Mouse (Mus musculus): ENCODE results near the gene Ints1. TPM values are rescaled to one million over a fixed set of nuclear protein-coding genes. Genes with fewer than 3 reads are reported as not detected.

Ints1 gene
- polyA plus RNA-seq, 1 experiment = 72.1 TPM

GRCm38 (mm10) chr5:139722709-139723108 lies 52.8 kb downstream of the Ints1 start:
- H3K36me3 ChIP-seq (ENCODE audit: control insufficient read depth, insufficient read depth, low read length) = no peaks in the 10 kb centered on the region
- H3K4me3 ChIP-seq (ENCODE audit: extremely low read depth, insufficient read depth, insufficient read length) = no peak overlapping the region
- H3K4me1 ChIP-seq (ENCODE audit: control insufficient read depth, insufficient read depth, insufficient read length) = no peaks in the 10 kb centered on the region
- H3K27ac ChIP-seq (ENCODE audit: insufficient read depth, low read length) = no peak overlapping the region
- no peaks in the 10 kb centered on the region for H3K27me3 ChIP-seq (ENCODE audit: control insufficient read depth, insufficient read depth, low read length)
- DNase-seq (ENCODE audit: low read depth in 1 of 2, low spot score in 2 of 2) = no peak
- 59% methylated on average over 6 of the region's 6 CpGs for WGBS
- TF ChIP-seq POLR2A (IDR thresholded peaks at IDR 0.05; ENCODE audit: low read depth, low read length) (no peak), CTCF (IDR thresholded peaks at IDR 0.05; ENCODE audit: extremely low read depth, insufficient read depth, insufficient read length, insufficient replicate concordance) (no peak)

- Histone ChIP-seq H3K27ac (ENCODE audit: insufficient read depth, low read length) (no peak overlapping the region), H3K27me3 (ENCODE audit: control insufficient read depth, insufficient read depth, low read length) (no peaks in the 10 kb centered on the region), H3K4me1 (ENCODE audit: control insufficient read depth, insufficient read depth, insufficient read length) (no peaks in the 10 kb centered on the region), H3K36me3 (ENCODE audit: control insufficient read depth, insufficient read depth, low read length) (no peaks in the 10 kb centered on the region), H3K4me3 (ENCODE audit: extremely low read depth, insufficient read depth, insufficient read length) (no peak overlapping the region)
- DNase-seq (ENCODE audit: low read depth in 1 of 2, low spot score in 2 of 2) = no peak
- 93% methylated on average over 7 of the region's 7 CpGs for WGBS
- TF ChIP-seq CTCF (IDR thresholded peaks at IDR 0.05; ENCODE audit: extremely low read depth, insufficient read depth, insufficient read length, insufficient replicate concordance) (no peak), POLR2A (IDR thresholded peaks at IDR 0.05; ENCODE audit: low read depth, low read length) (no peak)
Observed at GRCm38 (mm10) chr5:139718949-139719348, 56.5 kb downstream of the Ints1 start.

GRCm38 (mm10) chr5:139718540-139718939 lies 56.9 kb downstream of the Ints1 start:
- WGBS = 87% methylated on average over 6 of the region's 6 CpGs
- TF ChIP-seq POLR2A (IDR thresholded peaks at IDR 0.05; ENCODE audit: low read depth, low read length) = no peak
- TF ChIP-seq CTCF (IDR thresholded peaks at IDR 0.05; ENCODE audit: extremely low read depth, insufficient read depth, insufficient read length, insufficient replicate concordance) = no peak

GRCm38 (mm10) chr5:139717723-139718122 lies 57.8 kb downstream of the Ints1 start:
- Histone ChIP-seq H3K36me3 (ENCODE audit: control insufficient read depth, insufficient read depth, low read length) (no peaks in the 10 kb centered on the region), H3K27me3 (ENCODE audit: control insufficient read depth, insufficient read depth, low read length) (no peaks in the 10 kb centered on the region), H3K4me3 (ENCODE audit: extremely low read depth, insufficient read depth, insufficient read length) (no peak overlapping the region), H3K4me1 (ENCODE audit: control insufficient read depth, insufficient read depth, insufficient read length) (no peaks in the 10 kb centered on the region), H3K27ac (ENCODE audit: insufficient read depth, low read length) (no peak overlapping the region)
- peak in 1 of 2 experiments; percentile 16 for DNase-seq (ENCODE audit: low read depth in 1 of 2, low spot score in 2 of 2)
- TF ChIP-seq CTCF (IDR thresholded peaks at IDR 0.05; ENCODE audit: extremely low read depth, insufficient read depth, insufficient read length, insufficient replicate concordance) = peak; percentile 83; the same call in 1 of the 2 replicates
- no peak for TF ChIP-seq POLR2A (IDR thresholded peaks at IDR 0.05; ENCODE audit: low read depth, low read length)
- WGBS = 95% methylated on average over 2 of the region's 2 CpGs

More at GRCm38 (mm10) chr5:139718540-139718939, 56.9 kb downstream of the Ints1 start:
- H3K4me1 ChIP-seq (ENCODE audit: control insufficient read depth, insufficient read depth, insufficient read length) = no peaks in the 10 kb centered on the region
- H3K27ac ChIP-seq (ENCODE audit: insufficient read depth, low read length) = no peak overlapping the region
- H3K4me3 ChIP-seq (ENCODE audit: extremely low read depth, insufficient read depth, insufficient read length) = no peak overlapping the region
- no peaks in the 10 kb centered on the region for H3K27me3 ChIP-seq (ENCODE audit: control insufficient read depth, insufficient read depth, low read length)
- no peaks in the 10 kb centered on the region for H3K36me3 ChIP-seq (ENCODE audit: control insufficient read depth, insufficient read depth, low read length)
- peak in 1 of 2 experiments; percentile 6 for DNase-seq (ENCODE audit: low read depth in 1 of 2, low spot score in 2 of 2)

- no peaks in the 10 kb centered on the region for H3K27me3 ChIP-seq (ENCODE audit: control insufficient read depth, insufficient read depth, low read length)
- H3K36me3 ChIP-seq (ENCODE audit: control insufficient read depth, insufficient read depth, low read length) = no peaks in the 10 kb centered on the region
- no peak for DNase-seq (ENCODE audit: low read depth in 1 of 2, low spot score in 2 of 2)
- H3K4me3 ChIP-seq (ENCODE audit: extremely low read depth, insufficient read depth, insufficient read length) = no peak overlapping the region
- no peaks in the 10 kb centered on the region; the same call in 1 of the 2 replicates for H3K4me1 ChIP-seq (ENCODE audit: control insufficient read depth, insufficient read depth, insufficient read length)
- TF ChIP-seq CTCF (IDR thresholded peaks at IDR 0.05; ENCODE audit: extremely low read depth, insufficient read depth, insufficient read length, insufficient replicate concordance) (no peak), POLR2A (IDR thresholded peaks at IDR 0.05; ENCODE audit: low read depth, low read length) (no peak)
- WGBS = 94% methylated on average over 10 of the region's 10 CpGs
- no peak overlapping the region for H3K27ac ChIP-seq (ENCODE audit: insufficient read depth, low read length)
Observed at GRCm38 (mm10) chr5:139706496-139706895, 69.0 kb downstream of the Ints1 start.

GRCm38 (mm10) chr5:139702905-139703304 lies 72.6 kb downstream of the Ints1 start:
- Histone ChIP-seq H3K4me3 (ENCODE audit: extremely low read depth, insufficient read depth, insufficient read length) (no peak overlapping the region), H3K4me1 (ENCODE audit: control insufficient read depth, insufficient read depth, insufficient read length) (no peaks in the 10 kb centered on the region; the same call in 1 of the 2 replicates), H3K27me3 (ENCODE audit: control insufficient read depth, insufficient read depth, low read length) (no peaks in the 10 kb centered on the region), H3K36me3 (ENCODE audit: control insufficient read depth, insufficient read depth, low read length) (no peaks in the 10 kb centered on the region), H3K27ac (ENCODE audit: insufficient read depth, low read length) (no peak overlapping the region)
- TF ChIP-seq POLR2A (IDR thresholded peaks at IDR 0.05; ENCODE audit: low read depth, low read length) (no peak), CTCF (IDR thresholded peaks at IDR 0.05; ENCODE audit: extremely low read depth, insufficient read depth, insufficient read length, insufficient replicate concordance) (peak; percentile 22; the same call in 1 of the 2 replicates)
- peak in 1 of 2 experiments; percentile 9 for DNase-seq (ENCODE audit: low read depth in 1 of 2, low spot score in 2 of 2)
- 41% methylated on average over 2 of the region's 2 CpGs for WGBS

GRCm38 (mm10) chr5:139702236-139702635 lies 73.2 kb downstream of the Ints1 start:
- H3K4me1 ChIP-seq (ENCODE audit: control insufficient read depth, insufficient read depth, insufficient read length) = no peaks in the 10 kb centered on the region; the same call in 1 of the 2 replicates
- H3K36me3 ChIP-seq (ENCODE audit: control insufficient read depth, insufficient read depth, low read length) = no peaks in the 10 kb centered on the region
- DNase-seq (ENCODE audit: low read depth in 1 of 2, low spot score in 2 of 2) = no peak
- no peak overlapping the region for H3K27ac ChIP-seq (ENCODE audit: insufficient read depth, low read length)
- TF ChIP-seq POLR2A (IDR thresholded peaks at IDR 0.05; ENCODE audit: low read depth, low read length) (no peak), CTCF (IDR thresholded peaks at IDR 0.05; ENCODE audit: extremely low read depth, insufficient read depth, insufficient read length, insufficient replicate concordance) (no peak)
- no peak overlapping the region for H3K4me3 ChIP-seq (ENCODE audit: extremely low read depth, insufficient read depth, insufficient read length)
- no peaks in the 10 kb centered on the region for H3K27me3 ChIP-seq (ENCODE audit: control insufficient read depth, insufficient read depth, low read length)
- WGBS = 15% methylated on average over 10 of the region's 10 CpGs

Other genes starting within 250 kb of the Ints1 start
- gene Uncx, start 232.2 kb downstream of the Ints1 start, polyA plus RNA-seq (2012; rRNA removed) = not detected in 2 replicates
- 7.0 and 7.6 TPM in 2 replicates for gene Micall2, start 39.3 kb downstream of the Ints1 start, polyA plus RNA-seq (2012; rRNA removed)
- 26.8 and 29.7 TPM in 2 replicates for gene Mafk, start 15.8 kb upstream of the Ints1 start, polyA plus RNA-seq (2012; rRNA removed)
- 3.1 and 3.3 TPM in 2 replicates for gene Tmem184a, start 44.2 kb upstream of the Ints1 start, polyA plus RNA-seq (2012; rRNA removed)
- not detected in 2 replicates for gene Gm26938, start 50.7 kb upstream of the Ints1 start, polyA plus RNA-seq (2012; rRNA removed)
- 15.5 and 23.9 TPM in 2 replicates for gene Psmg3, start 51.2 kb upstream of the Ints1 start, polyA plus RNA-seq (2012; rRNA removed)
- 0.20 and 0.40 TPM in 2 replicates for gene Elfn1, start 132.3 kb upstream of the Ints1 start, polyA plus RNA-seq (2012; rRNA removed)

Data from spleen, adult 2 months (tissue).